Mouse (Mus musculus) kidney, postnatal 36 days (tissue): ENCODE measurements around the gene Hba-x.

Source experiments
- DNase-seq, 2 experiments: peaks; one replicate each; pipeline ENCODE4 v3.0.0; 2021 to 2022; ENCODE audit warnings: mixed read lengths in 2 of 2

Hba-x gene

DNA sequence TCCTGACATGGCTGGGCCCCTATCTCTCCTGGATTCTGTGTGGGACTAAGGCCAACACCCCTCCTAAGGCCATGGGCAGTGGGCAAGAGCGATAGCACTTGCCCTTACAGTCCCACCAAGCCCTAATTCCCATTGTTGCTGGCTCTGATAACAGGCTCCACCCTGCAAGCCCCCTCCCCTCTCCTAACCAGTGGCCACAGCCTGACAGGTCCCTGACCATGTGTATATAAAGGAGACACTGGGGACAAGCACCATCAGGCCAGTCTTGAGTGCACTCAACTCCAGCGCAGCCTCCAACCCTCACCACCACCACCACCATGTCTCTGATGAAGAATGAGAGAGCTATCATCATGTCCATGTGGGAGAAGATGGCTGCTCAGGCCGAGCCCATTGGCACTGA is at the start of gene Hba-x:
TSS of gene Hba-x (plus strand) at position 54 of the 400 bp plus-strand sequence.
- no peak for DNase-seq

DNA sequence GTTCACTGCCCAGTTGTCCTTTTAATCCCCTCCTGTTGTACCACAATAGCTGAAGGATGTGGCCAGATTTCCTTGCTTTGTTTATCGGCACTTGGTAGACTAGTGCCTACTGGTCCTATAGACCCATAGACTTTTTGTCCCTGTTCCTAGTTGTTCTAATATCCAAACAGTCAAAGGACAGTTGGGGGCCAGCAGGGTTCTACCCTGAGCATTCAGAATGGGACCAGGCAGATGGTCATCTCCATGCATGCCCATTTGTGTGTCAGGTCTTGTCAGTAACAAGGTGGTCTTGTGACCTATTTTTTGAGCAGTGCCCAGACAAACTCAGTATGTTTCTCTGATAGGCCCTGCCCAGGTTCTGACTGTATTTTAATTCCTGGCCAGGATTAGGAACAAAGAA is 49.2 kb upstream of the Hba-x start:
- DNase-seq, result no peak

DNA sequence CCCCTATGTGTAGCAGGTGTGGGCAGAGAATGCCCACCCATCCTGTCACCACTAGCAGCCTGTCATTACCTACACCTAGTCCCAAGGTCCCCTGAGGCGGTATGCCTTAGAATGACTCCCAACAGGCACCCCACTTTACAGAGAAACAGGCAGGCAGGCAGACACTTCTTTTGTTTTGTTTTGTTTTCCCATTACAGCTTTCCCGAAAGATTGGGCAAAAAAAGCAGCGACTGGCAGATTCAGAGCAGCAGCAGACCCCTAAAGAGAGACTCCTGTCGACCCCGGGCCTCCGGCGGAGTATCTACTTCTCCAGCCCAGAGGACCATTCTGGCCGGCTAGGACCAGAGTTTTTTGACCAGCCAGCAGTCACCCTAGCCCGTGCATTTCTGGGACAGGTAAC is 48.6 kb upstream of the Hba-x start:
- DNase-seq, result no peak

DNA sequence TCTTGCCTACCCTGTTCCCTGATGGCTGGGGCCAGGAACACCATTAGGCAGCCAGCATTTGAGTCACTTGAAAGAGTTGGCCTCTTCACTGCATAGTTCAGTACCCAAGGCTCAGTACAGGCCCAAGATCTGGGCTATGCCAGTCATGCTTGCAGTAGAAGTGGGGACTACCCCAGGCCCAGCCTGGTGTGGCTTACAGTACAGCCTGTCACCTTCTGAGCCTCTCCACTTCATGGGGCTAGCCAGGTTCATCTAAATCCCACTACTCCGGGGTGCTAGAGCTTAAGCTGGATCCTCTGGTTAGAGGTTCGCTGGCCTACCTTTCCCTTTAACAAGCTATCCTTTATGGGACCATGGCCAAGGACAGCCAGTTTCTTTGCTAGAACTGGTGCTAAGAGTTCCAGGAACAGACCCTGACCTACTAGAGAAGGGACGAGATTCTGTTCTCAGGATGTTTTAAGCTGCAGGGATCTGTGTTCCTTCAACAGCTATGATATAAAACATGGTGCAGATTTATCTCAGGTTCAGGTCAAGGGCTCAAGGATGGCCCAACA is 47.8 kb upstream of the Hba-x start:
- DNase-seq, result no peak

DNA sequence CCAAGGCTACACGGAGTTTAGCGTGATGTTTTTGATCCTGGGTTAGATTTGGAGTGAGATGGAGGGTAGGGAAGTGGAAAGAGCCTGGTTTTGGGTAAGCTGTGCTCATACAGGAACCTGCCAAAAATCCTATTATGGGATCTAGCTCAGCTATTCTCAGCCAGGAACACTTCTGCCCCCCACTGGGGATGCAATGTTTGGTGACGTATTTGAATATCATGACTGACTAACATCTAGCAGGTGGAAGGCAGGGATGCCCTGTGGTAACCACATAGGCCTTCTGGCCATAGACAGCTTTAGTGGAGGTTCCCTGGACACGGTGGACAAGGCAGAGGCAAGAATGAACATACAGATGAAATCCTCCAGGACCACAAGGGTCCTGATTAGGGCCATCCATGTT is 46.0 kb upstream of the Hba-x start:
- peak in 1 of 2 experiments; percentile 50 for DNase-seq

DNA sequence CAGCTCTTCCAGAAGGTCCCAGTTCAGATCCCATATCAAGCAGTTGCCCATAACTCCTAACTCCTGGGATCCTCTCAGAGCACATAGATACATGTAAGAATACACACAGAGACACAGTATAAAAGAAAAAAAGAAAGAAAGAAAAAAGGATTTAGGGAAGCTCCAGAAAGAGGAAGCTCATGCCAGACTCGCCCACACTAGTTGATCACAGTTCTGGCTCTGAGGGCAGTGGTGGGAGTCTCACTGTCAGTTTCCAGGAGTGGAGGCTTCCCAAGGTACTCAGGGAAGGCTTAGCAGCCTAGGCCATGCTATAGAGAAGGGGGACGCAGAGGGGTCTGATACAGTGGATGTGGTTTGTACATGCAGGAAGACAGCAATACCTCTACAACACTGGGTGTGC is 45.1 kb upstream of the Hba-x start:
- no peak for DNase-seq

DNA sequence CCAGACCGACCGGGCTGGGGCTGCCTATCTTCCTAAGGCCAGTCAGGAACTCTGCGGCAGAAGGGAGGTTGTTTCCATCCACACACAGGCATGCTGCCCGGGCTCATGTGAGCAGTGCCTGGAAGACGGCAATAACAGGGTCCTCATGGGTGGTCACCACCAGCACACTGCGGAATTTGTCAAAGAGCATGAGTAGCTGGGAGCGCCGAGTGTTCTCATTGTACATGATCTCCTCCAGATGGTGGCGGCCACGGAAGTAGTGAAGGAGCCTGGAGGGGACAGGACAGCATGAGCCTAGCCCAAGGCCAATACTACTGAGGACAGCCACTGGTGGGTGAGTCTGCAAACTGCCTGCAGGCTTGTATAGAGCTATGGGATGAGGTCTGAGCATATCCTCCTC is 43.4 kb upstream of the Hba-x start:
- no peak for DNase-seq

DNA sequence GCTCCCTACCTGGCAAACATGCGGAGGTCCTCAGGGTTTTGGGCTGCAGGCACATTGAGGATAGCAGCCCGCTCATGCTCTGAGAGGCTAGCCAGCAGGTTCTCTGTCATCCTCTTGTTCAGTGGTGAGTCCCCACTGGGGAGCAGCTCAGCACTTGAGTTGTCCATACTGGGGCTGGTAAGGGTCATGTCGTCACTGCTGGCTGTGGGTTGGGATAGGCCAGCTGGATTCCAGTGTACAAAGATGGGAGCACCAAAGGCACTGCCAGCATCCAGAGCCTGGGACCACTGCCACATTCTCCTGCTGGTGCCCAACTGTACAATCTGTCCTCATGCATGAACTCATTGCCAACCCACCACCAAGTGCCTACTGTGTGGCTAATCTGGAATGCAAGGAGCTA is 42.3 kb upstream of the Hba-x start:
- DNase-seq, result no peak

DNA sequence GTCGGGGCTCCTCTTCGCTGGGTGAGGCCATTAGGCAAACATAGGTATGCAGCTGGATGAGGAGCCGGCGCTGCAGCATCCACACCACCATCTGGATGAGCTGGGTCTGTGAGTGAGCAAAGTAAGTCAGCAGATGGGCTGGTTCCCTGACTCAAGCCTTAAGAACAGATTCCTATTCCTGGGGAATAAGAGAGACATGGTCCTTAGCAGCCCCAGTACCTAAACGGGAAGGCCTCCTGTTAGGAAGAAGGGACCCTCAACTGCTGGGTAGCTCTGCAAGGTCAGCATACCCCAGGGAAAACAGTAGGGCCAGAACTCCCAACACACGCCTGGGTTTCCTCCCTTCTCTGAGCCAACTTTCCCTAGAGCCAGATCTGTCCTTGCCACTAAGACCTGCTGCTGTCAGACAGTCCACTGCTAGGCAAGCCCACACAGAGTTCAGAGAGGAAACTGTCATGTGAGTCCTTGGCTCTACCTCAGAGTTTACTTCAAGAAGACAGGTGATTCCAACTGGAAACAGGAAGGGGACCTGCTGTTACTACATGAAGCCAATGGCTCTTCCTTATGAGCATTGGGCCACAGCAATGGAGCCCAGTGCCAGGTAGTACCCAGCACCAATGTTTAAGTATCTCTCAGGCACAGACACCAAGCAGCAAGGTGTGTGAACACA is 41.2 kb upstream of the Hba-x start:
- DNase-seq, result peak; percentile 37 to 65

DNA sequence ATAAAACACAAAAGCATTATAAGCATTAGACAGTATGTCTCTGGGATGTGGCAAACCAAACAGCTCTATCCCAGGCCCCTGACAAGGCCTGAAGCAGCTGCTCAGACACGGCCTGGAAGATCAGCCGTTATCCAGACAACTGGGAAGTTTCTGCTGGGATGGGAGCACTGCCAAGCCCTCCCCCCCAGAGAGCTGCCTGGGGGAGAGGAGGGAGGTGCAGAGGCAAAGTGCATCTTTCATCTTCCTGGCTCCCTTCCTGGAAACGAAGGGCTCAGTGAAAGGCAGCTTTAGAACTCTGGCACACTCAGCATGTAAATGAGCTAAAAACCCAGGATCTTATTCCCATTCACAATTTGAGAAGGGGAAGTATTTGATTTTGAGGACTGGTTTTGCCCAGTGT is 40.6 kb upstream of the Hba-x start:
- DNase-seq, result peak; percentile 93

DNA sequence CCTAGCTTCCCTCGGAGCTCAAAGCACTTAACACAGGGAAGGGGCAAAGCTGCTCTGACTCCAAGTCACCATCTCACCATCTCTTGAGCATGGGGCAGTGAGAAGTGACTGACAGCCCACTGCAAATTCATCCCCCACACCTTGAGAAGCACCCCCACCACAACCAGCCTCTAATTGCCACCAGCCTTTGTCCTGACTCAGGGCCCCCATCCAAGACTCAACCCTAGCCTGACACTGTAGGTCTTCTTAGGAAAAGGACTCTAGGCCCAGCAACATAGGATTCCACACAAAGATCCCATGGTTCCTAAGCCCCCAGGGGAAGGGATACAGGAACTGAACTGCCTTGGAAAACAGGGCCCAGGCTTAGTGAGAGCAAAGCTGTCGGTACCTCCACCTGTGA is 40.1 kb upstream of the Hba-x start:
- DNase-seq, result no peak

DNA sequence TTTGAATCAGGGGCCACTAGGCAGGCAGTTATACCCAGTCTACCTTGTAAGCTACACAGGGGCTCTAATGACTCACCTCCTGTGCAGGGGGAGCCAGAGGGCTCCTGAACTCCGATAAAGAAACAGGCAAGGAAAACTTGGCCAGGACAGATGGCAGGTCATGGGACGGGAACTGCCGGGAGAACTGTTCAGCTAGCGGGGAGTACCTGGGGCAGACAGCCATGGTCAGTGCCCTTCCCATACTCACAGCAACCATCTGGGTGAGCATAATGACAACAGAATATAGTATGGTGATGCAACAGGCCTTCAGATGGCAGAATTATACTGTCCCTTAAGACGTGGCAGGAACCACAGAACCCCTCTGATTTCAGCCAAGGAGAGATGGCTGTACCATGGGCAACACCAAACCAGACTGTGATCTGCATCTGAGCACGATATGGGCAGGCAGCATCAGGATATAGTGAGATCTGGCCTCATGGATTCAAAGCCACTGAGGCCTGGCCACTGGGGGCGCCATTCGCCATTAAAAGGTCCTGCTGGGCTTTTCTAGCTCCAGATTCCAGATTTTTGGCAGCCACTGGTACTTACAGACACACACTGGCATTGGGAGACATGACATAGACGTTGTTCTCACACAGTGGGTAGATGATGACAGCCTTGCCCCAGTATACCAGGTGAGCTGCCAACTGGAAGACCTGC is 39.3 kb upstream of the Hba-x start:
- peak; percentile 60 to 87 for DNase-seq

DNA sequence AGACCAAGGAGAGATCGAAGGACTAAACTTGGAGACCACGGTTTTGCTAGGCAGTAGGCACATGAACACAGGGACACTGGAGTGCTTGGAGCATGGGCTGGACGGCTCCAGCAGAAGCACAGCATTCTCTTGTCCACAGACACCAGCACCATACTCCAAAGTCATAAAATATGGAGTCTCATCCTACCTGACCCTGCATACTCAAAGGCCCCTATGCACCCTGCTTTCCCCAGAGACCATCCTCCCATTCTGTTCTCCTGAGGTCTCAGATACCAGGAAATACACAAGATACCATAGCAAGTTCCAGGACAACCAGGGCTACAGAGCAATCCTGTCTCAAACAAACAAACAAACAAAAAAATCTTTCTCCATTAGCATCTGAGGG is 38.8 kb upstream of the Hba-x start:
- DNase-seq, result no peak

DNA sequence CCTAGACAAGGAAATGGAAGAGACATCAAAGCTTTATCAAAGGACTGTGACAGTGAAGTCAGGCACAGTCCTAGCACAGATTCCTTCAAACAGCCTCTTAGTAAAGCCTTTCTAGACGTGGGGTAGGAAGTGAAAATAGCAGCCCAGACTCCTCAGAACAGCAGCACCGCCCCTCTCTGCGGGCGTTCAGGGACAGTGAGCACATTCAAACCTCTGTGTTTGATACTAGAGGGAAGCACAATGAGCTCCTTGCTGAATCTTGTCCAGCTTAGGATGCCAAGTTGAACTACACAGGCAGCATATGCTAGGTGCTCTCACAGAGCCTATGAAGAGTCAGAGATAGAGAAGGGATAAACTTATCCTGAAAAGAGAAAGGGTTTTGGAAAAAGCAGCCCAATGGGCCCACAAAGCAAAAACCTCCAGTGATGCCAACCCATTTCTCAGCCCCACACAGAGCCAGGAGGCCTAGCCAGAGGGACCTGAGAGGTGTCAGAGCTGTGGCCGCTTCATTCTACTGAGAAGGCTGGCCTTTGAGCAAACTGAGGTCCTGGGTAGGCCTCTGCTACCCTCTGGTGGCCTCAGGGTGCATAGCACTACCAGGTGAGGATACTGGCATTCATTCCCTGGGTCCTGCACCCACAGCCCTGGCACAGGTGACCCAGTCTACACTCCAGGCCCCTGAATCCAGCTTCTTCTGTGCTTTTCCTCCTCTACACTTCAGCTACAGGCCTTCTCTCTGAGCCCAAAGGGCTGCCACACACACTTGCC is 37.9 kb upstream of the Hba-x start:
- peak; percentile 74 to 86 for DNase-seq

DNA sequence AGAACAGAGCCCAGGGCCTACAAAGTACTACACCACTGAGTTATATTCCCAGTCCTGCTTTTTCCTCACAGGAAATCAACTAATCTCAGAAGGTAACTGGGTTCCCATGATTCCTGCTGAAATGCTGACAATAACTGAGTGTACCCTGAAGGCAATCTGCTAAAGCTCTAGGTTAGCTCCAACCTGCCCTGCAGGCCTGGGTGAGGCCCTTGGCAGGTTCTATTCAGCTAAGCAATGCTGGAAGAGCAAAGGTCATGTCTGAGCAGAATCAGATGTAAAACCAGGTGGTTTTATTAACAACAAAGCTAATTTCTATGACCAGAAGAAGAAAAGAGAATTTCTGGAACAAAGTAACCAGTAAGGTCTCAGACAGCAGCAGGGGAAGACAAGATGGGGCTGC is 34.8 kb upstream of the Hba-x start:
- DNase-seq, result peak; percentile 45 to 54

DNA sequence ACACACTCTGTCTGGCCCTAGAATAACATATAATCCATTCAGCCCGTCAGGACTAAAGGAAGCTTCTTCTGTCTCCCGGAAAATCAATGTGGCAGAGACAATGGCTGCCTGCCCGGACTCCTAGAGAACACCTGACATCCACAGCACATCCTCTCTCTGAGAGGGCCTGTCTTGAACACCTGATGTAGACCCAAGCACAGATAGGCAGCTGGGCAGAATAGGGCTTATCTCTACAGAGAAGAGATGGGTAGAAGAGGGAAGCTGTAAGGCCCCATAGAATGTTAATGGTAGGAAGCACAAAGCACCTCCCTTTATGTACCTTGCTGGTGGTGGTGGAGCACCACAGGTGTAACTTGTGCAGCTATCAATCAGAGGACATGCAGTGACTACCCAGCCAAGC is 34.0 kb upstream of the Hba-x start:
- no peak for DNase-seq

DNA sequence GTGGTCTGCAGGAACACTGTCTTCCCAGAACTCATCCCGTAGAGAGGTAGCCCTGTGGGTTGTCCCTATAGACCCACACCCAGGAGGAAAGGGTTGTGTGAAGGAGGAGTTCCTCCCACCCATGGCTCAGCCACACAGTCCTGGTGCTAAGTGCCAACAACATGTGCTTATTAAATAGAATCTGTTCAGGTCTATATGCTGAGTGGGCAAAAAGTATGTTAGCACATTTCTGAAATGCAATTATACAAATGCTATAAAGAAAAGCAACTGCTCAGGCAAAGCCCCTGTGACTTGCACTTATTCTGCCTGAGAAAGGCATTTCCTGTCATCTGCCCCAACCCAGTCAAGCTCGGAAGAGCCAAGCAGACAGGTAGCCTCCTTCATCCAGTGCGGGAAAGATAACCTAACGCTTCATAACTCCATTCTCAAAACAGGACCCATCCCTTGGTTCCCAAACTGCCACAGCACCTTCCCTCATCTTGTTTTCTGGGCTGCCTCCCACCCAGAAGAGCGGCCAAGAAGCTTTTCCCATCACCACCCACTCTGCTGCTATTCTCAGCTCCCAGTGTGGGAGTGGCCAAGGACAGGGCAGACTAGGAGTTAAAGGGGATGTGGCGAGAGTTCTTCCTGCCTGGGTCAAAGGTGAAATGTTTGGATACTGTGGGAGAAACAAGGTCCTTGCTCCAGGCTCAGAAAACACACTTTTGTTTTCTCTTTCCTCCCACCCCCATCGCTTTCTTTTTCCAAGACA is 32.8 kb upstream of the Hba-x start:
- DNase-seq, result peak in 1 of 2 experiments; percentile 53

DNA sequence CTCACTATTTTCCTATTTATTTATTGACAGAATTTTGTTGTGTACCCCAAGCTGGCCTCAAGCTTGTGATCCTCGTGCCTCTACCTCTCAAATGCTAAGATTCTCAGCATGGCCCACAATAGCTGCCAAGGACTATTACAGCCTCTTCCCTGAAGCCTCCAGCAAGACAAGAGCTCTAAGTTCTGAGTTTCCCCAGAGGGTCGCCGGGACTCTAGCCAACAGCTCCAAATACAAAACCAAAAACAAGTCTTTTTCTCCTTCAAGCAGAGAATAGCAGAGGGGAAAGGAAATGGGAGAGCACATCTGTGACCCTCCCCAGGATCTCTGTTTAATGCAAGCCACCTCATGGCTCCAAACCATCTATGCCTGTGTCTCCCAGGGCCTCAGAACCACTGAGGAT is 32.1 kb upstream of the Hba-x start:
- DNase-seq, result no peak

DNA sequence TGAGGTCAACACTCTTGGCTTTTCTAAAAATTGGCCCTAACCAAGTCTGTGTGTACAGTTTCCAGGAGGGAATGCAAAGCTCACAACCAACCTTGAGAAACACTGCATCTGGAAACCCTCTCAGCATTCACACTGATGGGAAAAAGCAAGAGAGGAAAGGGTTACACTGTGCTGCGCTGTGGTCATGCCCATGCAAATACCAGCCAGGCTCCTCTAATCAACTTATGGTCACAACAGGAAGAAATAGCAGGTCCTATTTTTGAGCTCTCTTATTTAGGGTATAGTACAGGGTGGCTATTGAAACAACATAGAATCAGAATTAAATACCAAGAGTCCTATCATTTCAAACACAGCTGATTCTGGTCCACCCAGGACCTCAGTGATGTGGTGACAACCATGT is 31.6 kb upstream of the Hba-x start:
- no peak for DNase-seq

DNA sequence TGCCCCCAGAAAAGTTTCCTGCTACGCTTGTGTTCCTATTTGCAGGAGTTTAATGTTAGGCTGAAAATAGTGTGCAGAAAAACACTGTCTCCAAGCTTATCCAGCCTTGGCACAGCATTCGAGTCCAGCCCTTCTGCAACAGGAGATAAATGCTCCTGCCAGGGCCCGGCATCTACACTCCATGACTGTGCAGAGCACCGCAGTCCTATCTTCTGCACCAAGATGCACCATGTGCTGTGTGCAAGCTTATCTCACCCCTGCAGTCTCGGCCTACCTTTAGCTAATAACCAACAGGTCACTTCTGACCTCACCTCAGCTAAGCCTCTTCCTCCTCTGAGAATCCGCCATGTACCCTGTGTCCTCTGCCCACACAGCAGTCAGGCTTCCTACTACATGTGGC is 30.6 kb upstream of the Hba-x start:
- no peak for DNase-seq

DNA sequence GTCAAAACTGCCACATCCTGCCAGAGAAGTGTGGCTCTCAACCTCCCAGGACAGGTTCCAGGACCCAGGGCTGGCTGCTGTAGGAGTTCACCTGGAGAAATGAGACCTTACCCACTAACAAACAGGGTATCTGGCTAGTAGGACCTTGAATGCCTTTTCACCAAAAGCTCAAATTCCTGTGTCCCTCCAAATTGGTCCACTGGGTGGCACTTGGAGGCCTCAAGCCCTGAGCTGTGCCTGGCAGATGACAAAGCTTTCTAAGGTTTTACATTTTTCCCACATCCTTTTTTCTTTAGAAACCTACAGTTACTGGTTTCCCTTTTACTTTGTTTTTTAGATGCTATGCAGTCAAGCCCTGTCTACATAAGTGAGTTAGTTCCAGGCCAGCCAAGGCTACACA is 29.1 kb upstream of the Hba-x start:
- no peak for DNase-seq

DNA sequence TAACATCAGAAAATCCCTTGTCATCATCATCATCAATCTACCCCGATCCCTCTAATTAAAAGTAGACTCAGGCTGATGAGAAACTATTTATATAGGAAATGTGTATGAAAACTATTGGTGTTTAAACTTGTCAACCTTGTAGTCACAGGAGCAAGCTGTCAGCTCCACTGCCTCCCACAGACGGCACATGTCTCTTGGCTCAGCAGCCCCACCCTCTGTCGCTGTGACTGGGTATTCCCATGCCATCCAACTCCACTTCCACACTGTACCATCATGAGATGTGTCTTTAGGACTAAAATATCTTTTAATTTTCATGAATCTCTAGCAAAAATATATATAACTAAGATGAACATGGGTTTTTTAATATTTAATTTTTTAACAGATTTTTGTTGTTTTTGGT is 27.9 kb upstream of the Hba-x start:
- no peak for DNase-seq
